Mouse (Mus musculus) neutrophil, adult 5-6 weeks (primary cell): ENCODE data around the gene Tcf7l1. TPM values are rescaled to one million over a fixed set of nuclear protein-coding genes. Genes with fewer than 3 reads are reported as not detected.

Experiments
- ATAC-seq: fragments of 151-379, 151-347 bp; 2 replicates; pipeline ENCODE4 v1.8.0; 2017; ENCODE audit warnings: mild to moderate bottlenecking, moderate TSS enrichment; ENCODE audit not compliant: insufficient number of reproducible peaks, poor library complexity, low FRiP score, severe bottlenecking; ENCODE audit errors: extremely low read depth
- total RNA-seq: library from RNA; stranded (forward); fragments of 200-1000 nt; gene quantifications from 2 replicates; pipeline ENCODE4 v1.2.3, GENCODE M21; 2017

The Tcf7l1 gene
- total RNA-seq, 1 experiment from 2014 or later: 2.0 TPM

DNA sequence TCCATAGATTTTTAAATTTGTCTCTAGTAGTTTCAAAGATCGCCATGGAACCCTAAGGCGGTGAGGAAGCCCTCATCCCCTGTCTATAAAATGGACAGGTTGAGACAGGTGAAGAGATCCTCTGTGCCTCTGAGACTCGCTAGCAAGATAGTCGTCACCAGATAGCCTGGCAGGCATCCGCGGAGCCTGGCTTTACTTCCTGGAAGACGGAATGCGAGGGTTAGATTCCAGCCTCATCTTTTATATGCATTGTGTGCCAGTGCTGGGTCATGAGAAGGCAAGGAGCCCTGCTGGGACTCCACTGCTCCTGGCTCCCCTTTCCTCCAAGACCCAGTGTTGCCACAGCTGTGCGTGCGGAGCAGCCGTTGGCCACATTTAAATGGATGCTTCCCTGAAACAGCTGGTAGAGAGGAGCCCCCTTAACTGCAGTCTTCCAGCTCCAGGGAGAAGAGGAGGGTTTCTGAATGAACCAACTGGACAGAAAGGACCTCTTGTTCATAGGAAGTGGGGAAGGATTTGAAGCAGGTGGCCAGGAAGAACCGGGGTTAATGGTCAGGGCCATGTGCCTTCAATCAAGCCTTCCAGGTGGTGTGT, 141.0 kb downstream of the Tcf7l1 start:
- no peak for ATAC-seq

GRCm38 (mm10) chr6:72647383-72647820, 141.7 kb downstream of the Tcf7l1 start:
- peak; percentile 30; the same call in 1 of the 2 replicates for ATAC-seq

GRCm38 (mm10) chr6:72645364-72645763, 143.7 kb downstream of the Tcf7l1 start:
- ATAC-seq: no peak

GRCm38 (mm10) chr6:72644576-72644975, 144.5 kb downstream of the Tcf7l1 start:
- no peak for ATAC-seq

GRCm38 (mm10) chr6:72641218-72641954, 147.7 kb downstream of the Tcf7l1 start:
- no peak for ATAC-seq

- no peak for ATAC-seq
Measured at GRCm38 (mm10) chr6:72636940-72637339, 152.1 kb downstream of the Tcf7l1 start.

- ATAC-seq: peak; percentile 68
Measured at GRCm38 (mm10) chr6:72635760-72636431, 153.2 kb downstream of the Tcf7l1 start.

GRCm38 (mm10) chr6:72634311-72634710, 154.7 kb downstream of the Tcf7l1 start:
- ATAC-seq: no peak

- no peak for ATAC-seq
Measured at GRCm38 (mm10) chr6:72631700-72632099, 157.4 kb downstream of the Tcf7l1 start.

DNA sequence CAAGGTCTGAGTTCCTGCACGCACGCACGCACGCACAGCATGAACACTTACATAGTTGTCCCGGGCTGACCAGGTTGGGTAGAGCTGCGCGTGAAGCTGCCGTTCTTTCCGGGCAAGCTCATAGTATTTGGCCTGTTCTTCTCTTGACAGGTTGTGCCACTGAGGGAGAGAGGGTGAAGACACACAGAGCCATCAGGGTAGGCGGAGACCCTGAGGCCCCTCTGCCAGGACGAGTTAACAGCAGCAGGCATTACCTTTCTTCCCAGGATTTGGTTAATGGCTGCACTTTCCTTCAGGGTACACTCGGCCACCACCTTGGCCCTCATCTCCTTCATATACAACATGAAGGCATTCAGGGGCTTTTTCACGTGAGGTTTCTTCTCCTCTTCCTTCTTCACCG, 158.1 kb downstream of the Tcf7l1 start:
- ATAC-seq: no peak

GRCm38 (mm10) chr6:72630370-72630769, 158.7 kb downstream of the Tcf7l1 start:
- no peak for ATAC-seq

- no peak for ATAC-seq
Measured at GRCm38 (mm10) chr6:72627276-72627675, 161.8 kb downstream of the Tcf7l1 start.

DNA sequence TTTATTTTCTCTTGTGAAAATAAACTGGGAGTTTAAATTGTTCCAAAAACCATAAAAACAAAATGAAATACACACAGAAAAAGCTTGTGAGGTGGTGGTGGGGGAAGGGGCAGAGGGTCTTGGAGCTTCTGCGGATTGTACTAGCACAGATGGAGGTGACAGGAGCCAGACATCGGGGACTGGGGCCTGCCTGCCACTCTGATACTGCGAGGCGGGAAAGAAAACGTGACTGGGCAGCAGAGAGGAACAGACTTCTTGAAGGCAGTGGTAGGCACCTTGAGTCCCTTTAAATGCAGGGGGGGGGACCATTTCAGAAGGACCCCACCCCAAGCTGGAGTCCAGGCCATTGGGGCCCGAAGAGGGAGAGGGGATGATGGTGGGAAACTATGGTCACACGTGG, 162.7 kb downstream of the Tcf7l1 start:
- no peak for ATAC-seq

- no peak for ATAC-seq
Measured at GRCm38 (mm10) chr6:72623661-72624402, 165.2 kb downstream of the Tcf7l1 start.

DNA sequence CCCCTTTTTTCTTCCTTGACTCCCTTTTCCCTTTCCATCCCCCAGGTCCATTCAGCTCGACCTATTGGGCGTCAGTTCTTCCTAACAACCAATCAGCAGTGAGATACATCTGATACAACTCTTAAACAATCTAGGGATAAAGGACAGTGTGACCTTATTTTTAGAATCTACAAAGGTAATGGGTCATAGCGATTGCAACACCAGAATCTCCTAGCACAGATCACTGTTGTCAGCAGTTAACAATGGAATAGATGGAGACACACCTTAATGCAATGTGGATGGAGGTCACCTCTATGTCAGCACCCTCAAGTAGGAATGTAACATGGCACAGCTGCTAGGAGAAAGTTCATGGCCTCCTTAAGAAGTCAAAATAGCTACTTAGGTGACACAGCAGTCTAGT, 166.1 kb downstream of the Tcf7l1 start:
- ATAC-seq: no peak

- ATAC-seq: no peak
Measured at GRCm38 (mm10) chr6:72620920-72621319, 168.1 kb downstream of the Tcf7l1 start.

DNA sequence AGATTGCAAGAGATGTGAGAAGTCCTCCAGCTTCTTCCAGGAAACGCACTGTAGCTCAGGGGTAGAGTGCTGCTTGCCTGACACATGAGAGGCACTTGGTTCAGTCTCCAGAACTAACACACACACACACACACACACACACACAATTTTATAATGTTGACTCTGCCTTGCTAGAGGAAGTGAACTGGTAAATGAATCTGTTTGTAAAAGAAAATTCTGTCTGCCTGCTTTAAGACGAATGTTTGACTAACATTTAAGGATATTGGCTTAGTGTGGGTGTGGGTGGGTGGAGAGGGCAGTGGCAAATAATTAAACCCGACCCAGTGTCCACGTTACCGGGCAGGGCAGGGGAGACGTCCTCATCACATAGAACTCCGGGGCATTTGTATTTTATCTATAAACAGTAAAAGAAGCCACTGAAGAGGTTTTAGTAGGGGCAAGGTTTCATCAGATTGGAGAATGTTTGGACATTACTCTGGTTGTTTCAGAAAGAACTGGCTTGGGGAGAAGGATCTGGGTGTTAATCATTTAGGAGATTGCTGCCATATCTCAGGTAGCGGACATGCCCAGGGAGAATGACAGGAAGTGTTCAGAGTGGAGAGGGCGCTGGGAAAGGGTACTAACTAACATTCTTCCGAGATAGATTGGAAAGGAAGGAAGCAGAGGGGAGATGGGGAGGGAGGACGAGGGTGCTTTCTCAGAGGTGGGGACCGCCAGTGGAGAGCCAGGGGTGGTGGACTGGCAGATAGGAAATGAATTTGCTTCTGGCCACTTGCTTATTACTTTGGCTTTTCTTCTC, 169.1 kb downstream of the Tcf7l1 start:
- ATAC-seq: no peak

DNA sequence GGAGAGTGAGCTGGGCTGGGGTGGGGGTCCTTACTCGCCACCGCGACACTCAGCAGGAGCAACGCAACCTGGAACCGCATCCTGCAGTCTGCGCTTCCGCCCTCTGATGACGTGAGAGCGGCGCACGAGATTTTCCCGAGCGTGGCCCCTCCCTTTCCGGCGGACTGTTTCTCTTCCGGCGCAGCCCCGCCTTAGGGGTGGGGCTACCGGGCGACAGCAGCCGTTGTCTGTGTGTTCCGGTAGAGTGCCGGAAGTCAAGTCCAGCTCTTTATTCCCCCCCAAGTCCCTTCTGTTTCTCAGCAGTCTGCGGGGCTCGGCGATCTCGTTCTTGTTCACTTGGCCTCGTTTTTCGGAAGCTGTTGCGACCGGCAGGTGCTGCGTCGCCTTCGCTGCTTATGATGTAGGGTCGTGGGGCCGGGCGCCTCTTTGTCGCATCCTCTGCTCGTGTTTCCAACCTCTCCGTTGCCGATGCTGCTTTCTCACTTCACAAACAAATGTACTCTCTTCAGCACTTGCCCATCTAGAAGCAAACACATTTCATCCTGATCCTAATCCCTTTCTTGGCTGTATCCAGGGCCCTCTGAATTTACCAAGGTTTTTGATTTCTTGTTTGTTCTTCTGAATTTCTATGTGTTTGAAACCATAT, 172.3 kb downstream of the Tcf7l1 start, which contains the start of gene Tgoln1:
Gene Tgoln1 (minus strand): TSS at position 358 of the 646 bp plus-strand sequence.
- ATAC-seq: peak; percentile 98
